Mouse (Mus musculus) retina, adult 2 months (tissue): ENCODE data around the gene Clic1.

ENCODE experiments used
- DNase-seq: peaks from one replicate; pipeline ENCODE4 v3.0.0-alpha.2; 2012; ENCODE audit warnings: low read depth, low spot score

Gene Clic1

DNA sequence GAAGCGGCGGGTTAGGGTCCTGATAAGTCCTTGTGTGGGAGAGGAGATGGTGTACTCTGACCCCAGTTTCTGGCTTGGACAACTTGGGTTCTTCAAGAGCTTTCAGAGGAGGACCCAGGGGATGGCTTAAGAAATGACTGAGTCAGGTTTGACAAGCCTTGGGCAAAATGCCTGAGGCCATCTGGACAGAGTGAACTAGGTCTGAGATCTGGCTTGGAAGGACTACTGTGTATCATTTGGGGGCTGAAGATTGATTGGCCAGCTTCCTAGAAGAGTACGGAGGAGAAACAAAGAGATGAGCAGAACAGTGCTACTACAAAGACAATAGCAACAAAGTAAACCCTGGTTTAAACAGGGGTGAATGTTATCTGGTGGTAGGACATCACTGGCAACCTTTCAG is 13.7 kb downstream of the Clic1 start:
- no peak for DNase-seq

DNA sequence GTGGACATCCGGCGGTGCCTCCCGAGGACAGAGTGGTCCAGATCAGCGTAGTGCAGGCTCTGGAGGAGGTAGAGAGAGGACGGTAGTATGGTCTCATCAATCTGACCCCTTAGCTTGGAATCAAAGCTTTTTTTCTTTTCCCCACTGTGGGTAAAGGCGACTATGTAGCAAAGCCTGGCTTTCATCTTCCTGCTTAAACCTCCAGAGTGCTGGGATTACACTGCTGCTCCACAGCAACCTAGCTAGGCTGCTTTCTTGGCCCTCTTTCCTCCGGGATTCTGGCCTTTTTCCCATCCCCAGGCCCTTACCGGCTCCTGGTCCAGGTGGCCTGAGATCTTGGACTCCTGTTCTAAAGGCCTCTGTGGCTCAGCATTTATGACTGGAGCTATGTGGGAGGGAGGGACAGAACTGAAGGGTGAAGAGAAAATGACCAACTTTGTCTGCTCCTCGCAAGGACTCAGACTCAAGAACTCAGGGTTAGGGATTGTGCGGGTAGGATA is 14.7 kb downstream of the Clic1 start:
- DNase-seq, result no peak

DNA sequence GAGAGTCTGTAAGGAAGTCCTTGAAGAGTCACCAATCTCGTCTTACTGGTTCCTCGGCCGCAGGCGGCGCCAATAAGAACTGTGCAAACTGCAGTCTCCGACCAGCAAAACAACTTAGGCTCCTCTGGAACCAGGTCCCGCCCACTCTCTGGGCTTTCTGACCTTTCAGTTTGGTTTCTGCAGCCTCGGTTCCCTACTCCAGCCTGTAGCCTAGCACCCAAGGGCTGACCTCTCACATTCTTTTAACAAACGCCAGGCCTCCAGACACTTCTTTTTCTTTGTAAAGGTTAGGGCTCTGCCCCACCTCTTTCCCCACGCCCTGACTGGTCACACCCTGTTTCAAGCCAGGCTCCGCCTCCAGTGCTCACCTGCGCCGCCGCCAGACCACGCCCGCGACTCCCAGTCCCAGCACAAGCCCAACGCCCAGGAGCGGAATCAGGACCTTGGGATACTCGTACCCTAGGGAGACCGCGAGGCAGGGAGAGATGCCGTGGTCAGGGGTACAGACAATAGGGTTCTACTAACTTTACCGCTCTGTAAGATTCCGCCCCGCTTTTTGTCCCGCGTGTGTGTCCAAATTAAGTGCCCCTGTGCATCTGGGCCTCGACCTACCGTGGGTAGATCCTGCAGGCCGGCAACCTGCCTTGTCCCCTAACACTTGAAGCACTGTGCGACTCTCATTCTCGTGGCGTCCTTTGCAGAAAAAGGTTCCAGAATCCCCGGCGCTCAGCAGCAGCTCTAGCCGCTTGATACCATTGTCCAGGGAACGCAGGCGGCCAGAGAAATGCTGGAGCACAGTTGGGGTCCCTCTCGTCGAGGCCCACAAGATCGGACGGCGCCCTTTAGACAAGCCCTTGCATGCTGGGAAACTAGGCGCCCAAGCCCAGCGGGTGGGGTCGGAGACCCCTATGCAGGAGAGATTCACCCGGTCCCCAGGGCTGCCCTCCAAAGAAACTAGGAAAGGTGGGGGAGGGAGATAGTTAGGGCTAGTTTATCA is 15.5 kb downstream of the Clic1 start, which contains the start of gene Ly6g6c:
Gene Ly6g6c (plus strand): TSS at position 438 of the 997 bp plus-strand sequence.
- DNase-seq, result no peak

DNA sequence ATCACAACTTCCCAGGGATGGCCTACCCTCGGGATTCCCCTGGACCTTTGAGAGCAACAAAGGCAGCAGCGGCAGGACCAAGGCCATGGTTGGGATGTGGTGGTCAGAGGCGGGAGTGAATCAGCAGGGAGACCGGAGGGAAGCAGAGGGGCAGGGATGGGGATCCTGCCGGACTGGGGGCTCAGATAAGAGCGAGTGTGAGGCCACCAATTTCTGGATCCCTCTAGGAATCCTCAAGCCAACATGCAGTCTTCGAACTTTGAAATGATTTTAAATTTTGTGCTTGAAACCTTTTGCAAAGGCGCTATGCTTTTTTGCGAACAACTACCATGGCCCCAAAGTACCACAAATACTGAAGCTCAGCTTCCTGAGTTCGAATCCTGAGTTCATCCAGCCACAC is 16.3 kb downstream of the Clic1 start, which contains the start of gene Mpig6b:
Gene Mpig6b (minus strand): TSS at position 101 of the 400 bp plus-strand sequence.
- DNase-seq, result no peak

DNA sequence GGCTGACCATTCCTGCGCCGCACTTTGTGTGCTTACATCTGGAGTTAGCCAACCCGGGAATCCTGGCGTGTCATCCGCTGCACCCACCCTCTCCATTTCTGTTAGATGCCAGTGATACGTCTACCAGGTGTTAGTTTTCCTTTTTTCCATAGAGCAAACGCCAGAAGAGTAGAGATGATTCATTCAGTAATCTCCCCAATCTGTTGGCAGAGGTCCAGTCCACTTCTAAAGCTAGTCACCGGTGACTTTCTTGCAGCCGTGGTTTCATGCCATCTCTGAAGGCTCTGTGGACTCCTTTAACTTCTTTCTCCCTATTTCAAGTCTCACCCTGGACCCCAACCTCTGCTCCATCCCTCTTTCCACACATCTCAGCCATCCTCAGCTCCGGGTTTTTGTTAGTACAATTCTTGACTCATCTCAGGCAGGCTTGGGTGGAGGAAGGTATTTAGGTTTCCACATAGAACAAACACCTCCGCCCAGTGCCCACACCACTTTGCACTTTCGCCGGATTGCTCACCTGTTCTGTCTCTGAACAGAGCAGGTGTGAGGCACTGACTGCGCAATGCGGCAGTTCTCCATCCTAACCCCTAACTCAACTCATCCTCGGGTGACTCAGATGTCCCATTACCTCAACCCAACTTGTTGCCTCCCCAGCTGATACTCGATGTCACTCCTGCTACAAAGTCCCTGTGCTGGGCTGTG is 18.6 kb downstream of the Clic1 start:
- no peak for DNase-seq

DNA sequence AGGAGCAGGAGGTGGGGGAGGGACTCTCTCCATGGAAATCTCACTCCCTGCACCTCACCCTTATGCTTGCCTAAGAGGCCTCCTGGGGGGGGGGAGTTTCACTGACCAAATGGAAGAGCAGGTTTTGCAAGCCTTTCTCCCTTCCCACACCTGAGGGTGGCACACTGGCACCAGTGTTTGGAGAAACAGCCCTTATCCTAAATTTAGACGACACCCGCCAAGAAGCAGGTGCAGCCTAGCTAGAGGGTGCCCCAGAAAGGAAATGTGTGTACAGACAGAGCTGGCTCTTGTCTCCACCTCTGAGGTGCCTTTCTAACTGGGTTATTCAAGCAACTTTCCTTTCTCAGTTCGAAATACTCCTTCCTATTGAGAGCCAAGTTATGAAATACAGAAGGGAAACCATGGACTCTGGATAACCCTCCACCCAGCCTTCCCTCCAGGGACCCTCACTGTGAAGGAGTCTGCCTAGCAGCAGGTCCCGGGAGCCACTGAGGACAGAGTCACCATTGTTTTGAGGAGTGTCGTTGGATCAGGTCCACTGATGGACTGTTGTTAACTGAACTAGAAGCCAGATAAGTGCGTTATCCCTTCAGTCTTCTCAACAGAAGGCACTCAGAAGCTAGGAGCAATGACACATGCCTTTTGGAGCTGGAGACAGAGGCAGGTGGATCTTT is 20.9 kb downstream of the Clic1 start:
- DNase-seq, result no peak

DNA sequence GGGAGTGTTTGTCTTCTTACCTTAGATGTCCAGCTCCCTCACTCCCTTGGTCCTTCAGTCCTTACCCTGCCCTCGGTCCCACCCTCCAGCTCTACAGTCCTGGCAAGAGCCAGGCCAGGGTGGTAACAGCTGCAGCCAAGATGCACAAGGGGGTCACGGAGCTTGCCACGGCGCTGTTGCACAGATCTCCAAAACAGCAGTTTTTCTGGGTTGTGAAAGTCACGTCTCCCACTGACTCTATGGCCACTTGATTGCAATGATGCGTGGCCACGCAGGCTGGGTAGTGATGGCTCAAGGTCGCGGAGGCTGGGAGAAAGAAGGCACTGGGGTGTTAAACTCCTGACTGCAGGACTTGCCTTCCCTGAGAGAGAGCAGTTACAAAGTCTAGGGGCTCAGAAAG is 21.7 kb downstream of the Clic1 start:
- no peak for DNase-seq

DNA sequence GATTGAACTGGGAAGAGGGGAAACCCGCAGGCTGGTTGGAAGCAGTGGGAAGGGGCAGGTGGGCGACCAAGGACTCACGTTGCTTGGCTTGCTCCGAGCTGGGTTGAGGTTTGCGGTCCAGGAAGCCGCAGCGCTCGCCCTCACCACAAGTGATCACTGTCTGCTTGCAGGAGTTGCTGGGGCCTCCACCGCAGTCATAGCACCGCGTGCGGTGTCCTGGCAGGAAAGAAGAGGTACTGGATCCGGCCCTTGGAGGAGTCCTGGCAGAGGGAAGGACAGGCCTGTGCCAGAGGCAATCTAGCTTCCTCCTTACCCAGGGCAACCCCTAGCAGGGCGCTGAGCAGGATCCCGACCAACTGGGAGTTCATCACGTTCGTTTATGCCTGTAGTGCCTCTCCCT is 24.3 kb downstream of the Clic1 start:
- no peak for DNase-seq

DNA sequence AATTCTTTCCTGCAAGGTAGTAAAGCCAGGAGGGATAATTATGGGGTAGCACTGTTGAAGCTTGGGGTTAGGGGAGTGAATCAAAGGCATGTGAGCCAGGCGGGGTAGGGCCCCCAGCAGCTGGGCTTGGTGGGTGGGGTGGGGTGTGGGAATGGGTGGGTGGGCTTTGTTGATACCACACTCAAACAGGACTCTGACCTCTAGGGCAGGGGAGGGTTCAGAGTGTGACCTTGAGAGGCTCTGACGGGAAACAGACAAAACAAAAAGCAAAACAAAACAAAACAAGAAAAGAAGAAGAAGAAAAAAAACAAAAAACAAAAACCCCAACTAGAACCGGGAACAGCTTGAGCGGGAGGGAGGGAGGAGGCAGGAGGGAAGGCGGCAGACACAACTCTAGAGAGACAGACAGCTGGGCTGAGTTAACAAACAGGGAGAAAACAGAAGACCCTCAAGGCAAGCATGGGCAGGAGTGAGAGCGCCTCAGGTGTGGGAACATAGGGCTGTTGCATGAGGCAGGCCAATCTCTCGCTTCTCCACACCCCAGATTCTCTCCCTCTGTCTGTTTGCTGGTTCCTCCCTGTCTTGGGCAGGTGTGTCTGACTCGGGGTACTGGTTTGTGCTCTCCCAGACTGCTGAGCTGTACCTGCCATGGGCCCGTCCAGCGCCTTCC is 26.9 kb downstream of the Clic1 start, which contains the start of gene Ly6g6e:
Gene Ly6g6e (plus strand): TSS at position 396 of the 670 bp plus-strand sequence.
- no peak for DNase-seq

DNA sequence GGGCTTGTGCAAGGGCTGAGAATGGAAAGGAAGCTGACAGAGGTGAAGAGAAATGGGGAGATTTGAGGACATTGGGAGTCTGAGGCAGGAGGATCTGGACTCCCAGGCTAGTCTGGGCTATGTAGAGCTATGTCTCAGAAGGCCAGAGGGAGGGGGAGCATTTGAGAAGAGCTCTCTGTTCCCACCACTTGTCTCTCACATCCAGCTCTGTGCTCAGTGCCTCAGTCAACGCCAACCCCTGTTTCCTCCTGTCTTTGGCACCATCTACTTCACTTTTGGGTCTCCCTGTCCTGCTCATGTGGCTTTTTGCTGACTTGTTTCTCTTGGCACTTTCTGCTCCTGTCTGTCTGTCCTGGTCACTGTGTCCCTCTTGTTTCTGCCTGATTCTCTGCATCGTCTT is 27.5 kb downstream of the Clic1 start:
- DNase-seq, result no peak

DNA sequence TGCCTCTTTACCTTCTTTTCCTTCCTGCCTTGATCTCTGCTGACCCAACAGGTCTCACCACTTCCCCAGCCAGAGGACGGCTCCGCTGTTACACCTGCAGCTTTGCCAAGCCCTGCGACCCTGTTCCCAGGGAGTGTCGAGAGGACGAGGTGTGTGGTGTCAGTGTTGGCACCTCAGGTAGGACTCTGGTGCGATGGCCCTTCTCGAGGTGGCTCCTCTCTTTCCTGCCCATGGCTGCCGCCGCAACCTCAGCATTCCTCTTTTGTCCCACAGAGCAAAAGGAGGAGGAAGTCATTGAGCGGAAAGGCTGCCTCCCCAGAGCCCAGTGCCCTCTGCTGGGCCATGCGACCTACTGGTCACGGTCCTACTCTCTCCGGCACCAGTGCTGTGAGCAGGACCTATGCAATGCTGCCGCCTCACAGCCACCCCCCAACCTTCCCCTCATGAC is 28.0 kb downstream of the Clic1 start, which contains the start of gene Ly6g6d:
Gene Ly6g6d (minus strand): TSS at position 280 of the 448 bp plus-strand sequence.
- DNase-seq, result no peak

DNA sequence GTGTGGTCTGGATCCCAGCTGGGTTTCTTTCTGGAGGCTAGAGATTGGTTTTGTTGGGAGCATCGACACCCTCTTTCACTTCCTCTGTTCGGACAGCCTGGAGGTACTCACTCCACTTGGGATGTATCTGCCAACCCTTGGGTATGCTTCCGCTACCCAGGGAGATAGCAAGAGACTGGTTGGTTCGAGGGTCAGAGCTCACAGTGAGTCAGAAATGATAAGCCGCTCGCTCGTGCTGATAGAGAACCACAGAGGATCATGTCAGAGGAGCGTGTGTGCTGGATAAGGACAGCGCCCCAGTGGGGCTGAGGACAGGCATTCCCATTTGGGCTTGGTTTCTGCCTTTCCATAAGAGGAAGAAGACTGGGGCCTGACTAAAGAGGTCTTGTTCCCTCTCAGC is 30.0 kb downstream of the Clic1 start:
- DNase-seq, result no peak

DNA sequence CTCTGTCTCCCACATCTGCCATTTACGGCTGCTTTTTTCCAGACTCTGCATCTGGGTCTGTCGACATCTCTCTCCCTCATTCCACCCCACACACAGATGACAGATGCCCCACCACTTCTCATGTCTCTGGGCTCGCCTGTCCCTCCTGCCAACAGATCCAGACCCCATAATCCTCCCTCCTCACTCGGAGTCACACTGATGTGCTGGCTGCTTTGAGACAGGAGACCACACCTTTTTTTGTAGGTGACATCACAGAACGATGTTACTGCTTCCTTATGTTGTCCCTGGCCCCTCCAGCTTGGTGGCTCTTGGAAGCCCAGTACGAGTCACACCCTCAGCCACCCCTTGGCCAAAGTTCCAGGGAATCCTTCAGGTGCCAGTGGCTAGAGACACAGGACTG is 30.5 kb downstream of the Clic1 start:
- DNase-seq, result no peak

DNA sequence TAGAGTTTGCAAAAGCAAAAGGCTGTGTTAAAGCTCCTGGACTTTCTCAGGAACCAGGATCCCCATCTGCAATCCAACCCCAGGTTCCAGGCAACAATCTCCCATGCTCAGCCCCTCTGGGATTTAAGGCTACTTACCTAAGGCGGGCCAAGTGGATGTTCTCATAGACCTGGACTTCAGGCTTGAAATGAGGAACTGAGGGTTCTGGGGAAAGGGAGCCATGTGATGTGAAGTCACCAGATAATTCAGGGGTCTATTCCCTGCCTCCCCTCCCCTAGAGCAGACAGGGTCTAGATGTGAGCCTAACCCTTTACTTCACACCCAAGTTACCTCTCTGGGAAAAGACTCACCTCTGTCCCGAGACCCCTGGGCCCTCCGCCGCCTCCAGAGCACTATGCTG is 30.9 kb downstream of the Clic1 start:
- no peak for DNase-seq

DNA sequence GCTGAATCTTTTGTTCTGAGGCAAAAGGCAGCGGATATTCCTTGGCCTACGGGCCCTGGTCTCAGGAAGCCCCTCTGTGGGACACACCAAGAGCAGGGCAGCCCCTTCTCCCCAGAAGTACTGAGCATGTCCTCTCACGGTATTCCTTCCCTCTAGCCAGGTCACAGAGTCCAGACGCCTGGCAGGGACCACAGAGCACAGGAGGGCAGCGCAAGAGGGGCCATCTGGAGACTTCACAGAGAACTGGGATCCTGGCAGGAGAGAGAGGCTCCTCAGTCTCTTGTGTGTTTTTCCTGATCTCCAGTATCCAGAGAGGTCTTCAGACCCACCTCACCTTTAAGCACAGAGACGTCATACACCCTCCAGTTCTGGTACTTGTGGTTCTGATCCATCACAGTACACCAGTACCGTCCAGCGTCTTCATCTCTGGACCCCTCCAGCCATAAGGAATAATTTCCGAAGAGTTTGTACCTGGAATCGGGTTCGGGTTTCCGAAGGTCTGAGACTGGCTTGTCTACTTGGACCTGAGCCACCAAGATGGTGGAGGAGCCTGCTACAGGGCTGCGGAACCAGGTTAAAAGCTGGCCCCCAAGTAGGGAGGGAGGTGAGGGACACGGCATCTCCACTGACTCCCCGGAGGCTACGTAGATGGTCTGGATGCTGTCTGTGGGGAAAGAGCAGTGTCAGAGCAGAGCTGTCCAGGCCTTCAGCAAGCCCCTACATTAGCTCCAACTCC is 33.2 kb downstream of the Clic1 start:
- DNase-seq, result no peak

DNA sequence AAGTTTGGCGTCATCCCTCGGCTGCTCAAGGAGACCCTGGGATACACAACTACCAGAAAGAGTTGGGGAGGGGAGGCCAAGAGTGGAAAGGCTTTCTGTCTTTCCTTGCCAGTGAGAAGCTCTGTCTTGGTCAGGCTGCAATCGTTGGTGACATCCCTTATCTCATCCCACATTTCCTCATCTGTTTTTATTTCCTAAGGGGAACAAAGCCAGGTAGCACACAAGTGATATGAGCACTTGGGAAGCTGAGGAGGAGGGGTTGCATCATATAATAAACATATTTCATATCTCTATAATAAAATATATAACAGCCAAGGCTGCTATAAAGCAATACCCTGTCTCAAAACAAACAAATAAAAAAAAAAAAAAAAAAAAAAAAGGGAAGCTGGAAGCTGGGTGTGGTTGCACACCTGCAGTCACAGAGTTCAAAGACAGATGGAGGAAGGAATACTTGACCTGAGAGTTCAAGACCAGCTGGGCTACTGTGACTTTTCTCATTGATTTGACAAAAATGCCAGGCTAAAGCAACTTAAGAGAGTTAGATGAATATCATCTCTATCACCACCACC is 34.2 kb downstream of the Clic1 start:
- DNase-seq, result no peak

DNA sequence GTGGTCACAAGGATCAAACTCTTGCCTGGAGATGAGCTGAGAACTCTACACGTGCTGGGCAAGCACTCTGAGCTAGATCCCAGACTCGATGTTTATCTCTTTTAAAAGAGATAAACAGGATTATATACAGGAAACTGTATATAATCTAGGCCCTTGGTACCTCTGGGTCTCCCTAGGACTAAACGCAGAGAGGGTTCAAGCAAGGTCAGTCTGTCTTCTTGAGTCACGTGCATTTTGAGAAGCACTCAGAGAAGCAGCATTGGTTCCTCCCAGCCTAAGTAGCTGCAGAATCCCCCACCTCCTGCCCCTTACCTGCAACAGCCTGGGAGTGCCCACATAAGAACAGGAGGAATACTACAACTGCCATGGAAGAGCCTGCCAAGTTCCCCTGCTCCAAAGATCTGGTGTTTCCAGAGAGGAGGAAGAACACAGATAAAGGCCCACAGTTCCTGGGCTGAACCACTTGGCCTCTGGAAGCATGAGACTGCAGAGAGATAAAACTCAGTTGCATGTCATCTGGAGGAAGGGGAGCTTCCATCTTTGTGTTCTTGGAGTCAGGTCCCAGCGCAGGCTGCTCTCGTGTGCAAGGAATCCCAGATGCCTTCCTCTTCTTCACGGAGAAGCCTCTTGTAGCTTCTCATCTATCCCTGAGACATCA is 35.6 kb downstream of the Clic1 start, which contains the start of gene Ly6g6f:
Gene Ly6g6f (minus strand): TSS at position 403 of the 658 bp plus-strand sequence.
- no peak for DNase-seq

DNA sequence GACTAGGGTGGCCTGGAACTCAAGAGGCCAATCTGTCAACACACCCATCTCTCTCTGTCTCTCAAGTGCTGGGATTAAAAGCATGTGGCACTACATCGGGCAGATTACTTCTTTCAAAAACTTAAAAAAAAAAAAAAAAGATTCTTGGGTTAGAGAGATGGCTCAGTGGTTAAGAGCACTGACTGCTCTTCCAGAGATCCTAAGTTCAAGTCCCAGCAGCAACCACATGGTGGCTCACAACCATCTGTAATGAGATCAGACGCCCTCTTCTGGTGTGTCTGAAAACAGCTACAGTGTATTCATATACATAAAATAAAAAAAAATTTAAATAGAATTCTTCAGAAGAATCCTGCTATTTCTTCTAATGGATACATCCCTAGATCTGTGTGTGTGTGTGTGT is 38.4 kb downstream of the Clic1 start:
- no peak for DNase-seq
